In genomic region chr13:23411311-23412210, GRCm38 (mm10) we compare ENCODE assay signal across 1 mouse cellular context.
TF ChIP-seq lines count a peak whose summit lies in the region.

No protein-coding gene starts in this region.

TF ChIP-seq in MEL, 35 proteins besides CTCF, POLR2A, EP300 and RAD21 (continued from another document):
- no peak for TF ChIP-seq MYB (IDR thresholded peaks at IDR 0.05; ENCODE audit: low read depth, low read length)
- 0 out of 2 replicates have a peak, but pooled peaks have one; percentile 46 for TF ChIP-seq SIN3A (IDR thresholded peaks at IDR 0.05; ENCODE audit: low read length)
- TF ChIP-seq ELF1 (IDR thresholded peaks at IDR 0.05; ENCODE audit: low read depth, low read length): no peak
- TF ChIP-seq E2F4 (IDR thresholded peaks at IDR 0.05; ENCODE audit: borderline replicate concordance, low read depth, low read length): peak; percentile 77; the same call in 1 of the 2 replicates
- TF ChIP-seq UBTF (IDR thresholded peaks at IDR 0.05; ENCODE audit: borderline replicate concordance, insufficient read depth, low read depth, low read length): no peak
- TF ChIP-seq TCF12 (IDR thresholded peaks at IDR 0.05; ENCODE audit: low read depth, low read length): no peak
- TF ChIP-seq CHD1 (IDR thresholded peaks at IDR 0.05; ENCODE audit: low read depth, low read length): no peak
- no peak for TF ChIP-seq ZC3H11A (IDR thresholded peaks at IDR 0.05; ENCODE audit: low read depth, low read length)
- no peak for TF ChIP-seq ZNF384 (IDR thresholded peaks at IDR 0.05; ENCODE audit: low read depth, low read length)
- TF ChIP-seq JUND (IDR thresholded peaks at IDR 0.05; ENCODE audit: low read depth, low read length): peak; percentile 28; the same call in 1 of the 2 replicates
- 0 out of 2 replicates have a peak, but pooled peaks have one; percentile 34 for TF ChIP-seq MAZ (IDR thresholded peaks at IDR 0.05; ENCODE audit: low read depth, low read length)
- no peak for TF ChIP-seq USF1 (IDR thresholded peaks at IDR 0.05; ENCODE audit: low read depth, low read length)
- no peak for TF ChIP-seq HCFC1 (IDR thresholded peaks at IDR 0.05; ENCODE audit: low read depth, low read length)
- TF ChIP-seq USF2 (IDR thresholded peaks at IDR 0.05; ENCODE audit: borderline replicate concordance in 1 of 2, insufficient read depth in 1 of 2, low read depth in 1 of 2, low read length in 2 of 2): no peak
- TF ChIP-seq POLR2AphosphoS2 (IDR thresholded peaks at IDR 0.05; ENCODE audit: low read length): no peak
- no peak for TF ChIP-seq BHLHE40 (IDR thresholded peaks at IDR 0.05; ENCODE audit: borderline replicate concordance, low read depth, low read length)
- no peak for TF ChIP-seq POLR2AphosphoS5 (IDR thresholded peaks at IDR 0.05; ENCODE audit: borderline replicate concordance, low read depth, low read length)
- 0 out of 2 replicates have a peak, but pooled peaks have one; percentile 14 for TF ChIP-seq MAX (IDR thresholded peaks at IDR 0.05; ENCODE audit: low read length)
- no peak for TF ChIP-seq CHD2 (IDR thresholded peaks at IDR 0.05; ENCODE audit: low read length)
- TF ChIP-seq RCOR1 (IDR thresholded peaks at IDR 0.05; ENCODE audit: low read depth, low read length): peak; percentile 33; the same call in 1 of the 2 replicates
- peak; percentile 99 for TF ChIP-seq TBP (IDR thresholded peaks at IDR 0.05; ENCODE audit: low read depth, low read length)
TF ChIP-seq in MEL: peak in this region for 11.
